Mouse (Mus musculus) MEL (cell line): ENCODE results near the gene Haus8.

ENCODE experiments used
- CTCF ChIP-seq, 3 experiments: IDR thresholded peaks in 2 of 3; conservative IDR thresholded peaks in 1 of 3; 2 replicates each; pipeline ENCODE4 v1.5.1; 2011 to 2012; ENCODE audit warnings: low read length in 3 of 3, low read depth in 2 of 3, mild to moderate bottlenecking in 2 of 3, improper control_type of control experiment in 1 of 3, inconsistent platforms in 1 of 3, mixed read lengths in 1 of 3, moderate library complexity in 1 of 3; ENCODE audit not compliant: control insufficient read depth in 1 of 3, insufficient read depth in 1 of 3, poor library complexity in 1 of 3, severe bottlenecking in 1 of 3
- POLR2AphosphoS2 ChIP-seq: IDR thresholded peaks from 2 replicates; pipeline ENCODE4 v1.6.1; 2011; ENCODE audit warnings: low read length, improper control_type of control experiment
- USF1 ChIP-seq: IDR thresholded peaks from 2 replicates; pipeline ENCODE4 v1.6.1; 2014; ENCODE audit warnings: low read depth, mild to moderate bottlenecking, inconsistent platforms, low read length, improper control_type of control experiment, moderate library complexity

DNA sequence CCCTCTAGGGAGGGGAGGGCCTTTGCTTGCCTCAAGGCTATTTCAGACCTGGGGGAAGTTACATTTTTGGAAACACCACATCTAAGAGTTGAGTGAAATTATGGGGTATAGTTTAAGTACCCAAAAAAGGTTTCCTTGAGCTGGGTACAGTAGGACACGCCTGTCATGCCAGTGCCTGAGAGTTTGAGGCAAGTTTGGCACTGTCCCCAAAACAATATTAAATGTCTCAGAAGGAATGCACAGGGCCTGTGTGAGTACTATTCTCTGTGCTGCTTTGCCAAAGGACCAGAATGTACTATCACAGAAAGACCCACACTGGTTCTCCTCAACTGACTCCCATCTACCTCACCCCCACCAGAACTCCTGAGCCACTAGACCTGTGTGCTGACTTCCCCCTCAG is 30.9 kb upstream of the Haus8 start:
- TF ChIP-seq CTCF (IDR thresholded peaks at IDR 0.05 in 2 of 3, conservative IDR thresholded peaks at IDR 0.05 in 1 of 3; ENCODE audit: control insufficient read depth in 1 of 3, insufficient read depth in 1 of 3, low read depth in 2 of 3, low read length in 3 of 3, poor library complexity in 1 of 3, severe bottlenecking in 1 of 3) (no peak), USF1 (no peak), POLR2AphosphoS2 (no peak)
